Mouse (Mus musculus): ENCODE data around the gene Apoh. TPM values are rescaled to one million over a fixed set of nuclear protein-coding genes. Genes with fewer than 3 reads are reported as not detected.
A peak's percentile ranks its signal among the peaks of the same experiment; 100 is the strongest.

Gene Apoh
- polyA plus RNA-seq, 1 experiment, result 0.19 TPM

- no peak for DNase-seq (ENCODE audit: low read depth)
- TF ChIP-seq POLR2A (IDR thresholded peaks at IDR 0.05; ENCODE audit: borderline replicate concordance, extremely low read depth, insufficient read depth, insufficient read length, poor library complexity, severe bottlenecking) (no peak), CTCF (IDR thresholded peaks at IDR 0.05; ENCODE audit: borderline replicate concordance, extremely low read depth, insufficient read depth, insufficient read length) (no peak)
Observed at GRCm38 (mm10) chr11:108308253-108308652, 34.9 kb upstream of the Apoh start.

GRCm38 (mm10) chr11:108309791-108310190 is 33.4 kb upstream of the Apoh start:
- no peak for DNase-seq (ENCODE audit: low read depth)
- TF ChIP-seq CTCF (IDR thresholded peaks at IDR 0.05; ENCODE audit: borderline replicate concordance, extremely low read depth, insufficient read depth, insufficient read length), result no peak

GRCm38 (mm10) chr11:108311912-108312311 is 31.2 kb upstream of the Apoh start:
- DNase-seq (ENCODE audit: low read depth), result no peak
- no peak for TF ChIP-seq POLR2A (IDR thresholded peaks at IDR 0.05; ENCODE audit: borderline replicate concordance, extremely low read depth, insufficient read depth, insufficient read length, poor library complexity, severe bottlenecking)
- TF ChIP-seq CTCF (IDR thresholded peaks at IDR 0.05; ENCODE audit: borderline replicate concordance, extremely low read depth, insufficient read depth, insufficient read length), result no peak

GRCm38 (mm10) chr11:108312516-108312915 is 30.6 kb upstream of the Apoh start:
- TF ChIP-seq POLR2A (IDR thresholded peaks at IDR 0.05; ENCODE audit: borderline replicate concordance, extremely low read depth, insufficient read depth, insufficient read length, poor library complexity, severe bottlenecking) (no peak), CTCF (IDR thresholded peaks at IDR 0.05; ENCODE audit: borderline replicate concordance, extremely low read depth, insufficient read depth, insufficient read length) (no peak)

GRCm38 (mm10) chr11:108315736-108316135 is 27.4 kb upstream of the Apoh start:
- TF ChIP-seq POLR2A (IDR thresholded peaks at IDR 0.05; ENCODE audit: borderline replicate concordance, extremely low read depth, insufficient read depth, insufficient read length, poor library complexity, severe bottlenecking) (no peak), CTCF (IDR thresholded peaks at IDR 0.05; ENCODE audit: borderline replicate concordance, extremely low read depth, insufficient read depth, insufficient read length) (no peak)

More at GRCm38 (mm10) chr11:108312516-108312915, 30.6 kb upstream of the Apoh start:
- DNase-seq (ENCODE audit: low read depth), result no peak

GRCm38 (mm10) chr11:108317878-108318277 is 25.3 kb upstream of the Apoh start:
- no peak for DNase-seq (ENCODE audit: low read depth)
- TF ChIP-seq CTCF (IDR thresholded peaks at IDR 0.05; ENCODE audit: borderline replicate concordance, extremely low read depth, insufficient read depth, insufficient read length) (no peak), POLR2A (IDR thresholded peaks at IDR 0.05; ENCODE audit: borderline replicate concordance, extremely low read depth, insufficient read depth, insufficient read length, poor library complexity, severe bottlenecking) (no peak)

More at GRCm38 (mm10) chr11:108315736-108316135, 27.4 kb upstream of the Apoh start:
- no peak for DNase-seq (ENCODE audit: low read depth)

GRCm38 (mm10) chr11:108319162-108319561 is 24.0 kb upstream of the Apoh start:
- DNase-seq (ENCODE audit: low read depth), result peak; percentile 31
- TF ChIP-seq POLR2A (IDR thresholded peaks at IDR 0.05; ENCODE audit: borderline replicate concordance, extremely low read depth, insufficient read depth, insufficient read length, poor library complexity, severe bottlenecking), result no peak
- no peak for TF ChIP-seq CTCF (IDR thresholded peaks at IDR 0.05; ENCODE audit: borderline replicate concordance, extremely low read depth, insufficient read depth, insufficient read length)

- TF ChIP-seq POLR2A (IDR thresholded peaks at IDR 0.05; ENCODE audit: borderline replicate concordance, extremely low read depth, insufficient read depth, insufficient read length, poor library complexity, severe bottlenecking) (no peak), CTCF (IDR thresholded peaks at IDR 0.05; ENCODE audit: borderline replicate concordance, extremely low read depth, insufficient read depth, insufficient read length) (no peak)
- DNase-seq (ENCODE audit: low read depth), result no peak
Observed at GRCm38 (mm10) chr11:108320561-108320960, 22.6 kb upstream of the Apoh start.

GRCm38 (mm10) chr11:108322156-108322555 is 21.0 kb upstream of the Apoh start:
- TF ChIP-seq POLR2A (IDR thresholded peaks at IDR 0.05; ENCODE audit: borderline replicate concordance, extremely low read depth, insufficient read depth, insufficient read length, poor library complexity, severe bottlenecking), result no peak
- no peak for TF ChIP-seq CTCF (IDR thresholded peaks at IDR 0.05; ENCODE audit: borderline replicate concordance, extremely low read depth, insufficient read depth, insufficient read length)
- DNase-seq (ENCODE audit: low read depth), result no peak

GRCm38 (mm10) chr11:108325943-108326342 is 17.2 kb upstream of the Apoh start:
- DNase-seq (ENCODE audit: low read depth), result no peak

GRCm38 (mm10) chr11:108330818-108331217 is 12.3 kb upstream of the Apoh start:
- DNase-seq (ENCODE audit: low read depth), result no peak
- TF ChIP-seq POLR2A (IDR thresholded peaks at IDR 0.05; ENCODE audit: borderline replicate concordance, extremely low read depth, insufficient read depth, insufficient read length, poor library complexity, severe bottlenecking) (no peak), CTCF (IDR thresholded peaks at IDR 0.05; ENCODE audit: borderline replicate concordance, extremely low read depth, insufficient read depth, insufficient read length) (no peak)

More at GRCm38 (mm10) chr11:108325943-108326342, 17.2 kb upstream of the Apoh start:
- TF ChIP-seq CTCF (IDR thresholded peaks at IDR 0.05; ENCODE audit: borderline replicate concordance, extremely low read depth, insufficient read depth, insufficient read length) (no peak), POLR2A (IDR thresholded peaks at IDR 0.05; ENCODE audit: borderline replicate concordance, extremely low read depth, insufficient read depth, insufficient read length, poor library complexity, severe bottlenecking) (no peak)

- no peak for TF ChIP-seq CTCF (IDR thresholded peaks at IDR 0.05; ENCODE audit: borderline replicate concordance, extremely low read depth, insufficient read depth, insufficient read length)
- no peak for TF ChIP-seq POLR2A (IDR thresholded peaks at IDR 0.05; ENCODE audit: borderline replicate concordance, extremely low read depth, insufficient read depth, insufficient read length, poor library complexity, severe bottlenecking)
- DNase-seq (ENCODE audit: low read depth), result no peak
Observed at GRCm38 (mm10) chr11:108333006-108333405, 10.1 kb upstream of the Apoh start.
